Mouse (Mus musculus) forebrain, embryonic 15.5 days (tissue): ENCODE data around the gene Dnah8. TPM values are rescaled to one million over a fixed set of nuclear protein-coding genes. Genes with fewer than 3 reads are reported as not detected.
A peak's percentile ranks its signal among the peaks of the same experiment; 100 is the strongest.

Experiments used
- ATAC-seq: fragments of 200-750 bp; cut with Nextera tagmentation; replicated peaks from 2 replicates; pipeline ENCODE4 v1.8.0; 2017; ENCODE audit warnings: mild to moderate bottlenecking, moderate TSS enrichment, moderate library complexity
- H3K27ac ChIP-seq: fragments of 300-500 bp; sonication (generic); replicated peaks from 2 replicates; pipeline ENCODE4 v1.5.1; 2015; ENCODE audit warnings: mild to moderate bottlenecking, inconsistent platforms
- H3K27me3 ChIP-seq: fragments of 300-500 bp; sonication (generic); 2 replicates; pipeline ENCODE4 v1.6.1; 2015; ENCODE audit warnings: inconsistent platforms
- H3K36me3 ChIP-seq: fragments of 300-500 bp; sonication (generic); 2 replicates; pipeline ENCODE4 v1.6.1; 2015; ENCODE audit warnings: mild to moderate bottlenecking, inconsistent platforms
- H3K4me1 ChIP-seq: fragments of 300-500 bp; sonication (generic); 2 replicates; pipeline ENCODE4 v1.6.1; 2015; ENCODE audit warnings: inconsistent platforms
- H3K4me2 ChIP-seq: fragments of 300-500 bp; sonication (generic); replicated peaks from 2 replicates; pipeline ENCODE4 v1.6.1; 2015; ENCODE audit warnings: mild to moderate bottlenecking, inconsistent platforms
- H3K4me3 ChIP-seq: fragments of 300-500 bp; sonication (generic); 2 replicates; pipeline ENCODE4 v1.5.1; 2015; ENCODE audit warnings: mild to moderate bottlenecking, inconsistent platforms
- H3K9ac ChIP-seq: fragments of 300-500 bp; sonication (generic); replicated peaks from 2 replicates; pipeline ENCODE4 v1.6.1; 2015; ENCODE audit warnings: mild to moderate bottlenecking, inconsistent platforms
- H3K9me3 ChIP-seq: fragments of 300-500 bp; sonication (generic); 2 replicates; pipeline ENCODE4 v1.6.1; 2016; ENCODE audit warnings: inconsistent platforms
- WGBS: fragments of 180-500 bp; shearing (Covaris S2); methylation state at CpG from one replicate; pipeline ENCODE4 v1.1.7; 2015; ENCODE audit warnings: mixed read lengths; 5-methylcytosine and 5-hydroxymethylcytosine counted together
- polyA plus RNA-seq: library from polyadenylated mRNA; unstranded; fragments of >200 nt; fragmentation: Nextera tagmentation; extraction: Ambion mirVana; gene quantifications from 2 replicates; pipeline ENCODE4 v1.2.1, GENCODE M21; 2015

Dnah8 gene
- polyA plus RNA-seq, 1 experiment from 2014 or later = 0.83 TPM

- Histone ChIP-seq H3K36me3 (peaks cover 24% of the 10 kb centered on the region), H3K4me1 (peaks cover 3% of the 10 kb centered on the region), H3K9ac (no peak overlapping the region), H3K27ac (no peak overlapping the region), H3K27me3 (no peaks in the 10 kb centered on the region), H3K4me3 (no peak overlapping the region), H3K4me2 (no peak overlapping the region), H3K9me3 (no peaks in the 10 kb centered on the region)
- 61% methylated on average over 6 of the region's 6 CpGs for WGBS
- ATAC-seq = no peak
These were observed 29.3 kb upstream of the Dnah8 start for GRCm38 (mm10) chr17:30594846-30595245.

GRCm38 (mm10) chr17:30597786-30598185 is 26.4 kb upstream of the Dnah8 start:
- WGBS = 93% methylated on average over 9 of the region's 9 CpGs
- peaks cover 3% of the 10 kb centered on the region for H3K4me1 ChIP-seq
- no peaks in the 10 kb centered on the region for H3K27me3 ChIP-seq
- no peak overlapping the region for H3K9ac ChIP-seq
- no peak for ATAC-seq
- no peaks in the 10 kb centered on the region for H3K9me3 ChIP-seq
- H3K27ac ChIP-seq = no peak overlapping the region
- peaks cover 28% of the 10 kb centered on the region for H3K36me3 ChIP-seq
- H3K4me3 ChIP-seq = no peak overlapping the region
- H3K4me2 ChIP-seq = no peak overlapping the region

DNA sequence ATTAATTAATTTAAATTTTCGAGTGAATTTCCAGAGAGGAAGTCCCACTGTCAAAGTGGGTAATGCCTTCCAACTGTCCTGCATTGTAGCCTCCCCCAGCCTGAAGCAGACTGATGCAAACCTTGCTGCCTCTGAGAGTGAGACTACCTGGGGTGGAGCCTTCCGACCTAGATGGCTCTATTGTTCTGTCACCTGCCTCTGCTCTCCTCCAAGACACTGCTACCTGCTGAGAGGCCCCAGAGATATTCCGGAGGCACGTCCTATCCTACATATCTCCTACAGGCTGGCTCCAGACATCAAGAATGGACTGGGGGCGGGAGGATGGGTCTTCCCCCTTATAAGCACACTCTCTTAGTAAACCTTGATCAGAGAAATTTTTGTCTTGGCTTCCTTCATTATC is 25.9 kb upstream of the Dnah8 start:
- no peak overlapping the region for H3K27ac ChIP-seq
- H3K27me3 ChIP-seq = no peaks in the 10 kb centered on the region
- no peak overlapping the region for H3K4me3 ChIP-seq
- no peak overlapping the region for H3K4me2 ChIP-seq
- no peaks in the 10 kb centered on the region for H3K9me3 ChIP-seq
- no peak for ATAC-seq
- no peak overlapping the region for H3K9ac ChIP-seq
- H3K4me1 ChIP-seq = peaks cover 3% of the 10 kb centered on the region
- 81% methylated on average over 5 of the region's 5 CpGs for WGBS
- peaks cover 24% of the 10 kb centered on the region for H3K36me3 ChIP-seq

DNA sequence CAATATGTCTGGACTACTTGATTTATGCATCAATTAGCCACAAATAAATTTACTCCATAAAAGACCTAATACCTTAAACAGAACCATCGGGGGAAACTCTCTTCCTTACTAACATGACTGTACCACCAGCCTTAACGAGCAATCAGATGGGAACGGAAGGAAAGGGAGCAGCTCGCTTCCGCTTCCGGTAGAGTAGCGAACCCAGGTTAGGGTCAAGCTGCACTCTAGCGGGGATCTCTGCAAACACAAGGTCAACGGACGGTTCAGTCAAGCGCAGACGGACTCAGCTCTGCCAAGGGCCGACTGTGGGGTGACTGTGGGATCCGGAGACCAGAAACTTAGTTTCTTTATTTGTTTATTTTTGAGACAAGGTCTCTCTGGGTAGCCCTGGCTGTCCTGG is 22.0 kb upstream of the Dnah8 start:
- Histone ChIP-seq H3K4me3 (no peak overlapping the region), H3K4me1 (peaks cover 2% of the 10 kb centered on the region; the same call in 1 of the 2 replicates), H3K4me2 (no peak overlapping the region), H3K9me3 (no peaks in the 10 kb centered on the region), H3K27me3 (no peaks in the 10 kb centered on the region), H3K36me3 (peaks cover 16% of the 10 kb centered on the region), H3K9ac (no peak overlapping the region), H3K27ac (no peak overlapping the region)
- no peak for ATAC-seq
- WGBS = 92% methylated on average over 14 of the region's 14 CpGs

DNA sequence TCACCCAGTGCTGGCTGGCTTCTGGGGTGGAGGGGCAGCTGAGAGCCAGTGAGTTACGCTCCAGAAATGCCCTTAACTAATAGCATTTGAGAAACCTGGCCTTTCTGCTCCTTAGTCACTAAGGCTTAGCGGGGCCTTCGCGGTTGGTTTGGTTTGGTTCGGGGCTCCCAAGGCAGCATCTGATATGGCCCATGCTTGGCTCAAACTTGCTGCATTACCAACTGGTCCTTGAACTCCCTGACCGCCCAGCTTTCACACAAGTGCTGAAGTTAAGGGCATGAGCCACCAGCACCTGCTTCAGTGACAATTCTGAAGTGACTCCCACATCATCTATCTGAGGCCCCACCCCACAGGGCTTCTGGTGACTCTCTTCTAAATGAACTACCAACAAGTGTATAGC is 19.9 kb upstream of the Dnah8 start:
- no peaks in the 10 kb centered on the region for H3K9me3 ChIP-seq
- 91% methylated on average over 6 of the region's 6 CpGs for WGBS
- H3K27me3 ChIP-seq = no peaks in the 10 kb centered on the region
- H3K4me1 ChIP-seq = peaks cover 17% of the 10 kb centered on the region
- H3K9ac ChIP-seq = no peak overlapping the region
- peaks cover 11% of the 10 kb centered on the region; the same call in 1 of the 2 replicates for H3K36me3 ChIP-seq
- H3K4me3 ChIP-seq = no peak overlapping the region
- ATAC-seq = no peak
- no peak overlapping the region for H3K4me2 ChIP-seq
- no peak overlapping the region for H3K27ac ChIP-seq

- Histone ChIP-seq H3K9ac (no peak overlapping the region), H3K4me3 (no peak overlapping the region), H3K27ac (no peak overlapping the region), H3K27me3 (no peaks in the 10 kb centered on the region), H3K4me1 (peaks cover 20% of the 10 kb centered on the region), H3K4me2 (no peak overlapping the region), H3K36me3 (peaks cover 11% of the 10 kb centered on the region; the same call in 1 of the 2 replicates), H3K9me3 (no peaks in the 10 kb centered on the region)
- ATAC-seq = no peak
- WGBS = 89% methylated on average over 5 of the region's 5 CpGs
These were observed 19.2 kb upstream of the Dnah8 start for GRCm38 (mm10) chr17:30605001-30605400.

DNA sequence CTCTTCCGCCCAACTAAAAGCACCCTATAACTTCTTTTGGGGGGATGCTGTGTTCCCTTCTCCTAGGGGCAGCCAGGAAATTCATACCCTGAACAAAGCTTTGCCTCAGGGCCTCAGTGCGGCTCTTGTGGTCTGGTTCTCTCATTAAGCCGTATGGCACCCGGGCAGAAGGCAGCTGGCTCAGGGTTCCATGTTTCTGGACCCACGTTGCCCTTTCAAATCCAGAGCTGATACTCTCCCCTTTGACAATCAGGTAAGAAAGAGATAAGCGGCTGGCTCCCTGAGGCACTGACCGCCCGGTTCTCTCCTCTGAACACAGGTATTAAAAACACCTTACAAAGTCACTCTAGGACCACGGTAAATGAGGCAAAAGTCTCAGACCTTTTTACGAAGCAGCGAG is 17.9 kb upstream of the Dnah8 start:
- no peaks in the 10 kb centered on the region for H3K9me3 ChIP-seq
- H3K4me3 ChIP-seq = no peak overlapping the region
- 89% methylated on average over 11 of the region's 11 CpGs for WGBS
- ATAC-seq = no peak
- no peaks in the 10 kb centered on the region for H3K27me3 ChIP-seq
- H3K4me1 ChIP-seq = peaks cover 22% of the 10 kb centered on the region
- no peak overlapping the region for H3K27ac ChIP-seq
- H3K9ac ChIP-seq = no peak overlapping the region
- H3K4me2 ChIP-seq = no peak overlapping the region
- H3K36me3 ChIP-seq = peaks cover 11% of the 10 kb centered on the region; the same call in 1 of the 2 replicates

- 86% methylated on average over 8 of the region's 8 CpGs for WGBS
- H3K27me3 ChIP-seq = no peaks in the 10 kb centered on the region
- H3K9me3 ChIP-seq = no peaks in the 10 kb centered on the region
- H3K36me3 ChIP-seq = peaks cover 11% of the 10 kb centered on the region; the same call in 1 of the 2 replicates
- no peak overlapping the region for H3K9ac ChIP-seq
- 0 out of 2 replicates have a peak overlapping the region, but pooled peaks have one; percentile 0 for H3K27ac ChIP-seq
- ATAC-seq = no peak
- H3K4me3 ChIP-seq = no peak overlapping the region
- H3K4me2 ChIP-seq = no peak overlapping the region
- H3K4me1 ChIP-seq = peaks cover 26% of the 10 kb centered on the region
These were observed 17.5 kb upstream of the Dnah8 start for GRCm38 (mm10) chr17:30606634-30607081.

- 81% methylated on average over 7 of the region's 7 CpGs for WGBS
- H3K9me3 ChIP-seq = no peaks in the 10 kb centered on the region
- ATAC-seq = no peak
- H3K27ac ChIP-seq = peak overlapping the region; percentile 0; the same call in 1 of the 2 replicates
- H3K36me3 ChIP-seq = peaks cover 6% of the 10 kb centered on the region; the same call in 1 of the 2 replicates
- no peak overlapping the region for H3K9ac ChIP-seq
- no peaks in the 10 kb centered on the region for H3K27me3 ChIP-seq
- H3K4me3 ChIP-seq = no peak overlapping the region
- H3K4me1 ChIP-seq = peaks cover 31% of the 10 kb centered on the region
- no peak overlapping the region for H3K4me2 ChIP-seq
These were observed 16.8 kb upstream of the Dnah8 start for GRCm38 (mm10) chr17:30607330-30607729.

- Histone ChIP-seq H3K27me3 (no peaks in the 10 kb centered on the region), H3K9ac (no peak overlapping the region), H3K36me3 (no peaks in the 10 kb centered on the region), H3K4me3 (no peak overlapping the region), H3K4me1 (peaks cover 35% of the 10 kb centered on the region), H3K27ac (no peak overlapping the region; the same call in 1 of the 2 replicates), H3K9me3 (no peaks in the 10 kb centered on the region), H3K4me2 (no peak overlapping the region)
- WGBS = 22% methylated on average over 8 of the region's 8 CpGs
- no peak for ATAC-seq
These were observed 16.2 kb upstream of the Dnah8 start for GRCm38 (mm10) chr17:30607909-30608495.

DNA sequence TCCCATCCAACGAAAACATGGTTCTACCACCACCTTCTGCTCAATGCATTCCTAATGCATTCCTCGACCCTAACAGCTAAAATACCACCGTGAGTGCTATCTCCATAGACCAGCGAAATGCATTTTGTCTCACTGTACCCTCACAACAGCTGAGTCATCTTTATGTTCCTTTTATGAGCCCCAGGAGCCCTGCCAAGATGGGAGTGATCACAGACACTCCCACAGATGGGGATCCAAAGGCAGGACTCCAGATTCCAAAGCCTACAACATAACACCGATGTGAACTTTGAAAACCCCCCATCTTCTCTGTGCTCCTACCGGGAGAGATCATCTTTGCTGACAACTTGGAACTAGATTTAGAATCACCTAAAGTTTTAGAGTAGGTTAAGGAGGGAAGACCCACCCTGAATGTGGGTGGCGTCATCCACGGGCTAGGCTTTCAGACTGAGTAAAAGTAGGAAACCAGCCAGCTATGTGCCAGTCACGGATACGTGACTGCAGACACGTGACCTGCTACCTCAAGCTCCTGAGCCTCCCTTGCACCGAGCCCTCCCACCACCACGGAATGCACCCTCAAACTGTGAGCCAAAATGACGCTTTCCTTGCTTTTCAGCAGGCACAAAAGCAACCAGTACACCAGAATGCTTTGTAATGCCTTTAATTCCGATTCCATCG is 14.7 kb upstream of the Dnah8 start:
- peaks cover 35% of the 10 kb centered on the region for H3K4me1 ChIP-seq
- H3K4me3 ChIP-seq = no peak overlapping the region
- no peak for ATAC-seq
- WGBS = 75% methylated on average over 16 of the region's 16 CpGs
- no peaks in the 10 kb centered on the region for H3K36me3 ChIP-seq
- H3K4me2 ChIP-seq = no peak overlapping the region
- no peak overlapping the region for H3K9ac ChIP-seq
- H3K27me3 ChIP-seq = no peaks in the 10 kb centered on the region
- H3K9me3 ChIP-seq = no peaks in the 10 kb centered on the region
- H3K27ac ChIP-seq = no peak overlapping the region

- H3K9ac ChIP-seq = no peak overlapping the region
- no peaks in the 10 kb centered on the region for H3K9me3 ChIP-seq
- 97% methylated on average over 5 of the region's 5 CpGs for WGBS
- H3K27me3 ChIP-seq = no peaks in the 10 kb centered on the region
- H3K27ac ChIP-seq = no peak overlapping the region
- no peak overlapping the region for H3K4me2 ChIP-seq
- H3K4me1 ChIP-seq = peaks cover 35% of the 10 kb centered on the region
- no peak overlapping the region for H3K4me3 ChIP-seq
- ATAC-seq = no peak
- H3K36me3 ChIP-seq = no peaks in the 10 kb centered on the region
These were observed 14.2 kb upstream of the Dnah8 start for GRCm38 (mm10) chr17:30609980-30610307.
